Mouse (Mus musculus): ENCODE measurements around the gene Cbln3.

- TF ChIP-seq TAL1 (IDR thresholded peaks at IDR 0.05; ENCODE audit: low read length) (no peak), GATA1 (IDR thresholded peaks at IDR 0.05; ENCODE audit: low read length) (no peak)
These were observed 10.2 kb downstream of the Cbln3 start for GRCm38 (mm10) chr14:55873714-55874683.
